Comparison of ENCODE assay signal across 8 mouse cellular contexts in genomic region chr8:107587995-107588780, GRCm38 (mm10). TPM values are rescaled to one million over a fixed set of nuclear protein-coding genes. Genes with fewer than 3 reads are reported as not detected.
DNase-seq lines count a peak whose midpoint lies in the region; ATAC-seq and TF ChIP-seq lines count a peak whose summit lies in the region.

Gene Psmd7 (minus strand): TSS chr8:107588464.

- H3K27me3 ChIP-seq in hindbrain, postnatal 0 days (ENCODE audit: insufficient read depth, low read length) = no peaks in the 10 kb centered on the region

- ATAC-seq in hindbrain, postnatal 0 days = peak; percentile 97
- peak; percentile 100 for ATAC-seq in megakaryocyte, adult 5-6 weeks (ENCODE audit: poor library complexity, severe bottlenecking)

- H3K4me3 ChIP-seq in gastrocnemius, adult 2 months = peak within 1 kb of the TSS; percentile 99
- peak within 1 kb of the TSS; percentile 94 for H3K4me3 ChIP-seq in hindbrain, postnatal 0 days (ENCODE audit: low read length)
- H3K4me3 ChIP-seq in left cerebral cortex, adult 2 months = peak within 1 kb of the TSS; percentile 80

- peaks cover 23% of the 10 kb centered on the region for H3K36me3 ChIP-seq in hindbrain, postnatal 0 days (ENCODE audit: insufficient read depth, low read length)

- no peaks in the 10 kb centered on the region; the same call in 1 of the 2 replicates for H3K4me1 ChIP-seq in hindbrain, postnatal 0 days (ENCODE audit: insufficient read depth, low read length)

- intact Hi-C loops in gastrocnemius, adult 2 months (cut with DNase I) = no loop called here
- intact Hi-C loops in left cerebral cortex, adult 2 months (cut with DNase I) = loop anchor here (1.0 kb wide), 1 partner anchor 1977 kb away; the partner anchor contains the start of genes Dhx38 and Txnl4b

- H3K9ac ChIP-seq in hindbrain, postnatal 0 days (replicated peaks; ENCODE audit: low read length) = peak within 1 kb of the TSS; percentile 95

- TF ChIP-seq CTCF in gastrocnemius, adult 2 months (IDR thresholded peaks at IDR 0.05) = peak; percentile 38
- TF ChIP-seq CTCF in hindbrain, postnatal 0 days (IDR thresholded peaks at IDR 0.05; ENCODE audit: low read depth) = peak; percentile 61
- TF ChIP-seq CTCF in left cerebral cortex, adult 2 months (IDR thresholded peaks at IDR 0.05) = peak; percentile 54

- H3K9me3 ChIP-seq in hindbrain, postnatal 0 days (ENCODE audit: low read length) = no peaks in the 10 kb centered on the region

- peak; percentile 91 for DNase-seq in WW6 (ENCODE audit: low read depth, low spot score)
- DNase-seq in cerebellum, postnatal 4 days (ENCODE audit: low spot score in 2 of 2) = peak; percentile 88 to 94
- peak; percentile 97 for DNase-seq in gastrocnemius, adult 2 months
- DNase-seq in hindbrain, postnatal 0 days (ENCODE audit: low spot score) = peak; percentile 97
- peak; percentile 94 to 96 for DNase-seq in left cerebral cortex, adult 2 months (ENCODE audit: extremely low spot score in 1 of 2, low spot score in 2 of 2)
- peak; percentile 92 to 94 for DNase-seq in right cerebral cortex, adult 2 months (ENCODE audit: low spot score in 2 of 2)
- peak; percentile 94 for DNase-seq in urinary bladder, postnatal 14 days (ENCODE audit: low spot score)

- H3K27ac ChIP-seq in gastrocnemius, adult 2 months = peak within 1 kb of the TSS; percentile 98
- H3K27ac ChIP-seq in hindbrain, postnatal 0 days = peak within 1 kb of the TSS; percentile 87
- H3K27ac ChIP-seq in left cerebral cortex, adult 2 months = peak within 1 kb of the TSS; percentile 99

- H3K4me2 ChIP-seq in hindbrain, postnatal 0 days (ENCODE audit: low read depth, low read length) = peak within 1 kb of the TSS; percentile 88

- WGBS in hindbrain, postnatal 0 days = 1% methylated on average over 62 of the region's 65 CpGs

RNA-seq across cellular contexts. Expression of gene Psmd7, which starts in this region (rescaled TPM):
- total RNA-seq in gastrocnemius, adult 2 months (2021) = 100 to 1,000 TPM; 142 to 160 TPM
- 21.7 and 34.4 TPM in 2 replicates for total RNA-seq in hindbrain, postnatal 0 days (2014; rRNA removed)
- polyA plus RNA-seq in hindbrain, postnatal 0 days (2015; fragmentation: Nextera tagmentation; extraction: Ambion mirVana) = 253 and 257 TPM in 2 replicates
- total RNA-seq in left cerebral cortex, adult 2 months (2021) = 100 to 1,000 TPM; 104 to 111 TPM
- total RNA-seq in megakaryocyte, adult 5-6 weeks (2015) = 76.0 and 79.3 TPM in 2 replicates
- total RNA-seq in megakaryocyte, adult 5-6 weeks (2017) = 33.6 and 47.5 TPM in 2 replicates

Comparison
In these comparisons a context has a peak if more than half of its experiments do, and no peak if none do; other contexts are left out.
1. Peak in every context shown above with its lines: DNase-seq, ATAC-seq, H3K4me3 ChIP-seq and H3K27ac ChIP-seq.